Mouse (Mus musculus) inflammation-experienced regulatory T-cells (primary cell): ENCODE measurements around the gene Gm8773. TPM values are rescaled to one million over a fixed set of nuclear protein-coding genes. Genes with fewer than 3 reads are reported as not detected.

Experiments
- polyA plus RNA-seq, 2 experiments: library from polyadenylated mRNA; unstranded; fragments of 100-300 nt; shearing (Covaris generic); gene quantifications; one replicate each; pipeline ENCODE4 v1.2.1; 2017

Gene Gm8773
- under 1 TPM; 0.29 to 0.37 TPM for polyA plus RNA-seq

GRCm38 (mm10) chr5:5573749-5574317, at the start of gene Gm8773:
Gene Gm8773, plus strand, starts transcription at chr5:5573799.

GRCm38 (mm10) chr5:5559079-5559740, 14.4 kb upstream of the Gm8773 start, which contains the start of gene Gtpbp10:
Gene Gtpbp10, minus strand, starts transcription at chr5:5559538.

Other genes starting within 250 kb of the Gm8773 start
- gene Cdk14, start 153.5 kb upstream of the Gm8773 start, polyA plus RNA-seq = 1 to 10 TPM in 1 of 2 experiments, under 1 TPM in 1; 0.77 to 3.8 TPM
- gene 1700015F17Rik, start 94.7 kb upstream of the Gm8773 start, polyA plus RNA-seq = not detected
- gene Cldn12, start 58.8 kb upstream of the Gm8773 start, polyA plus RNA-seq = 1 to 10 TPM; 3.1 to 3.9 TPM
- 10 to 100 TPM; 12.5 to 13.4 TPM for gene Gtpbp10, start 14.3 kb upstream of the Gm8773 start, polyA plus RNA-seq
- gene Cfap69, start 90.4 kb downstream of the Gm8773 start, polyA plus RNA-seq = under 1 TPM in 1 of 2 experiments, not detected in 1; 0.18 TPM
- 1 to 10 TPM in 1 of 2 experiments, under 1 TPM in 1; 0.31 to 1.2 TPM for gene Steap2, start 120.8 kb downstream of the Gm8773 start, polyA plus RNA-seq
- under 1 TPM in 1 of 2 experiments, not detected in 1; 0.23 TPM for gene Steap1, start 175.5 kb downstream of the Gm8773 start, polyA plus RNA-seq